Mouse (Mus musculus) Patski (cell line): ENCODE measurements around the gene Inafm2. TPM values are rescaled to one million over a fixed set of nuclear protein-coding genes. Genes with fewer than 3 reads are reported as not detected.

Experiments used
- ATAC-seq: fragments of 100-300 bp; one replicate; pipeline ENCODE4 v1.8.0; 2021
- CTCF ChIA-PET: fragments of 350-600 bp; sonication (Branson Sonifier 250); formaldehyde crosslinking; loops from one replicate; lab custom pipeline; 2022; ENCODE audit warnings: inconsistent platforms; lab: Charles Lee
- POLR2A ChIA-PET: fragments of 350-600 bp; sonication (Branson Sonifier 250); formaldehyde crosslinking; loops from one replicate; lab custom pipeline; 2022; ENCODE audit warnings: antibody characterized with exemption, inconsistent platforms; lab: Charles Lee
- DNase-seq: peaks from one replicate; pipeline ENCODE4 v3.0.0-alpha.2; 2011; ENCODE audit warnings: low read depth, low spot score
- H3K27me3 ChIP-seq: fragments of 371-371 bp; one replicate; pipeline ENCODE4 v1.5.1; 2021
- CTCF ChIP-seq: fragments of 100-300 bp; IDR thresholded peaks from one replicate; pipeline ENCODE4 v1.5.1; 2021
- in situ Hi-C: fragments of 300-500 bp; cut with MboI; formaldehyde crosslinking; loops from 3 replicates; pipeline ENCODE4 v1.11.1; 2018; ENCODE audit warnings: low pct_unique_long_range_greater_than_20kb, mixed read lengths
- polyA plus RNA-seq: library from polyadenylated mRNA; unstranded; gene quantifications from one replicate; pipeline ENCODE4 v1.2.3, GENCODE M21; 2021

Inafm2 gene
- polyA plus RNA-seq, 1 experiment from 2014 or later = 25.9 TPM

DNA sequence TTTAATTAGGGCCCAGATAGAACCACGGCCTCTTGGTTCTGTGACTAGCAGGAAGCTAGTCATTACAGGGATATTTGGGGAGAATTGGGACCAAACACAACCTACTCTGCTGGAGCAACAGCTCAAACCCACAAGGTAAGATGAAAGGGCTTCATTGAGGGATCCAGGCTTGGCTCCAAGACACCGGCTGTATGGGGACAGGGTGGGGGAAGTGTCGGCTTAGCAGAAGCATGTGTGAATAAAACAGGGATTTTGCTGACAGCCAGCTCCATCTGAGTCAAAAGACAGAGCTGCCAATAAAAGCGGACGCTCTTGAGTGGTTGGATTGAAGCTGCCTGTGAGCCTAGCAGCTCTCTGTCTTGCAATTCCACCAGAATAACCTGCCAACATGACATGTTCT is 12.2 kb upstream of the Inafm2 start:
- DNase-seq = no peak
- POLR2A ChIA-PET = interaction anchor here (1.3 kb wide), 1 partner anchor 28 kb away, joined by 3 read pairs; no protein-coding TSS in a partner anchor
- in situ Hi-C loops = loop anchor here (25.0 kb wide), 1 partner anchor 246 kb away; the partner anchor contains the start of gene Srp14
- peaks cover 11% of the 10 kb centered on the region for H3K27me3 ChIP-seq
- no peak for ATAC-seq
- no peak for TF ChIP-seq CTCF
- CTCF ChIA-PET = interaction anchor here (0.8 to 1.4 kb wide), 5 partner anchors 10 to 150 kb away, joined by 3 to 5 read pairs (median 4); partner anchors contain the start of gene Ankrd63

- DNase-seq (no peak), ATAC-seq (no peak)
- H3K27me3 ChIP-seq = peaks cover 7% of the 10 kb centered on the region
- ChIA-PET POLR2A (no interaction called here), CTCF (no interaction called here)
- TF ChIP-seq CTCF = no peak
- in situ Hi-C loops = loop anchor here (25.0 kb wide), 1 partner anchor 253 kb away; the partner anchor contains the start of gene Srp14
Measured at GRCm38 (mm10) chr2:118740341-118740740, 5.2 kb upstream of the Inafm2 start.

- DNase-seq (no peak), ATAC-seq (no peak)
- no peak for TF ChIP-seq CTCF
- POLR2A ChIA-PET = no interaction called here
- H3K27me3 ChIP-seq = peaks cover 5% of the 10 kb centered on the region
- in situ Hi-C loops = loop anchor here (25.0 kb wide), 1 partner anchor 254 kb away; the partner anchor contains the start of gene Srp14
- CTCF ChIA-PET = interaction anchor here (2.0 kb wide), 1 partner anchor 18 kb away, joined by 9 read pairs; no protein-coding TSS in a partner anchor
Measured at GRCm38 (mm10) chr2:118741183-118741582, 4.4 kb upstream of the Inafm2 start.

DNA sequence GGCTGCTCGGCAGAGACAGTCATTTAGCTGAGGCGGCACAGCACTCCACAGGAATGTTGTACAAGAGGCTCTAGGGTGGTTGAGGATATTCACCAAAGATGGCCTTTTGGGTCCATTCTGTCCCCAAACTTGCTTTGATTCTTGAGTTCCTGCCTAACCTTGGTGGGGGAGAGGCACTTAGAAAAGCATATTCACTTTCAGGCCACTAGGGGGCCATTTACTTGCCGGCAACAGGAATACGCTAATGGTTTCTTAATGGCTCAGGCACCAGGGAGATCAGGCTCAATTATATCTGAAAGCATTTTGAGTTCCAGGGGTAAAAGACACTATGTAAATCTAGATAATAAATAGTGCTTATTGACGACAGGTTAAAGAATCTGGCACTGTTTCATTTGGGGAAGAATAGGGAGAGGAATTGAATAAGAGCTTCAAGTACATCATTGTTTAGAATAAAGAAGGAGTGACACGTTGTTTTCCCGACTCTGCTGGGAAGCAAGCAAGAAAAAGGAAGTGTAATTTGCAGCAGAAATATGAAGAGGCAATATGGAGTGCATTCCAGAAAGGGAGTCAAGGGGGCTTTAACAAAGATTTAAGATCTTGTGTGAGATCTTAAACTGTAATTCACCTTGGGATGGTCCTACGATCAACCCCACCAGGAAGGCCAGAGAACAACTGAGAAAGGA is 2.2 kb upstream of the Inafm2 start:
- ChIA-PET POLR2A (no interaction called here), CTCF (interaction anchor here (0.5 to 2.0 kb wide), 9 partner anchors 10 to 140 kb away, joined by 3 to 9 read pairs (median 3); no protein-coding TSS in a partner anchor)
- ATAC-seq (no peak), DNase-seq (no peak)
- peaks cover 5% of the 10 kb centered on the region for H3K27me3 ChIP-seq
- in situ Hi-C loops = loop anchor here (25.0 kb wide), 1 partner anchor 256 kb away; the partner anchor contains the start of gene Srp14
- TF ChIP-seq CTCF = peak; percentile 90

DNA sequence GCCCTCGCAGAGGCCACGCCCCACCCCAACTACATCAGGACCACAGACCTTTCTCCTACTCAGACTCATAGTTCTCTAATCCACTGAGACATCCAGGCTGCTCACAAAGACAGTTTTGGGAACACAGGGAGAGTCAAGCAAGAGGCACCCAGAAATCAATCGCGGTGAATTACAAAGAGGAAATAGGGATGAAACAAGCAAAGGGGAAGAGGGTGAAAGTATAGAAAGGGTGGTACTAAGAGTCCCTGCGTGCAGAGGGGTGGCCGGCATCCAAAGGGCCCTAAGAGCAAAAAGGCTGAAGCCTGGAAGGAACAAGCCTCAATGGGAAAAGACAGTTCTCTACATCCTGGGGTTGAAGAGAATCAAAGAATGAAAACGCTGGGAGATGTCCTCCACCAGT is 937 bp upstream of the Inafm2 start:
- in situ Hi-C loops = loop anchor here (25.0 kb wide), 1 partner anchor 257 kb away; the partner anchor contains the start of gene Srp14
- DNase-seq = no peak
- CTCF ChIA-PET = no interaction called here
- ATAC-seq = no peak
- POLR2A ChIA-PET = interaction anchor here (1.1 kb wide), 2 partner anchors 10 to 19 kb away, joined by 4 read pairs; no protein-coding TSS in a partner anchor
- H3K27me3 ChIP-seq = peaks cover 5% of the 10 kb centered on the region
- TF ChIP-seq CTCF = no peak

GRCm38 (mm10) chr2:118745915-118746901 is 650 bp downstream of the Inafm2 start:
- TF ChIP-seq CTCF = no peak
- H3K27me3 ChIP-seq = peaks cover 5% of the 10 kb centered on the region
- ATAC-seq (peak; percentile 23), DNase-seq (no peak)
- ChIA-PET POLR2A (interaction anchor here (0.7 to 1.9 kb wide), 5 partner anchors 8 to 116 kb away, joined by 4 to 10 read pairs (median 4); partner anchors contain the start of gene Ccdc9b), CTCF (interaction anchor here (1.0 to 5.1 kb wide), 2 partner anchors 14 to 16 kb away, joined by 3 to 34 read pairs; partner anchors contain the start of gene Ccdc9b)
- in situ Hi-C loops = loop anchor here (25.0 kb wide), 1 partner anchor 259 kb away; the partner anchor contains the start of gene Srp14

GRCm38 (mm10) chr2:118747301-118747960 is 1.9 kb downstream of the Inafm2 start:
- H3K27me3 ChIP-seq = no peaks in the 10 kb centered on the region
- no peak for TF ChIP-seq CTCF
- ATAC-seq (no peak), DNase-seq (no peak)
- POLR2A ChIA-PET = interaction anchor here (0.7 to 1.9 kb wide), 3 partner anchors 12 to 115 kb away, joined by 4 to 10 read pairs (median 6); partner anchors contain the start of gene Ccdc9b
- CTCF ChIA-PET = interaction anchor here (5.1 kb wide), 1 partner anchor 12 kb away, joined by 34 read pairs; the partner anchor contains the start of gene Ccdc9b
- in situ Hi-C loops = loop anchor here (25.0 kb wide), 1 partner anchor 260 kb away; the partner anchor contains the start of gene Srp14

- H3K27me3 ChIP-seq = no peaks in the 10 kb centered on the region
- no peak for TF ChIP-seq CTCF
- DNase-seq = no peak
- ATAC-seq = no peak
- ChIA-PET CTCF (interaction anchor here (1.2 to 5.1 kb wide), 3 partner anchors 10 to 111 kb away, joined by 3 to 34 read pairs (median 3); partner anchors contain the start of gene Ccdc9b), POLR2A (interaction anchor here (0.9 to 1.8 kb wide), 3 partner anchors 11 to 14 kb away, joined by 3 to 5 read pairs (median 4); partner anchors contain the start of gene Ccdc9b)
- in situ Hi-C loops = loop anchor here (25.0 kb wide), 1 partner anchor 262 kb away; the partner anchor contains the start of gene Srp14
Measured at GRCm38 (mm10) chr2:118749341-118749884, 3.9 kb downstream of the Inafm2 start.
